Mouse (Mus musculus) limb, embryonic 15.5 days (tissue): ENCODE measurements around the gene Mea1. TPM values are rescaled to one million over a fixed set of nuclear protein-coding genes. Genes with fewer than 3 reads are reported as not detected.
A peak's percentile ranks its signal among the peaks of the same experiment; 100 is the strongest.

Source experiments
- ATAC-seq: fragments of 200-750 bp; cut with Nextera tagmentation; 2 replicates; pipeline ENCODE4 v1.8.0; 2017; ENCODE audit warnings: low read depth, moderate TSS enrichment; ENCODE audit not compliant: insufficient number of reproducible peaks, low FRiP score, low TSS enrichment
- H3K27ac ChIP-seq: fragments of 300-500 bp; sonication (generic); 2 replicates; pipeline ENCODE4 v1.5.1; 2015; ENCODE audit warnings: moderate library complexity, mild to moderate bottlenecking, inconsistent platforms
- H3K27me3 ChIP-seq: fragments of 300-500 bp; sonication (generic); 2 replicates; pipeline ENCODE4 v1.6.1; 2015; ENCODE audit warnings: inconsistent platforms
- H3K36me3 ChIP-seq: fragments of 300-500 bp; sonication (generic); 2 replicates; pipeline ENCODE4 v1.6.1; 2015; ENCODE audit warnings: inconsistent platforms
- H3K4me1 ChIP-seq: fragments of 300-500 bp; sonication (generic); 2 replicates; pipeline ENCODE4 v1.6.1; 2015; ENCODE audit warnings: inconsistent platforms
- H3K4me2 ChIP-seq: fragments of 300-500 bp; sonication (generic); 2 replicates; pipeline ENCODE4 v1.6.1; 2015; ENCODE audit warnings: mild to moderate bottlenecking, inconsistent platforms
- H3K4me3 ChIP-seq: fragments of 300-500 bp; sonication (generic); 2 replicates; pipeline ENCODE4 v1.5.1; 2015; ENCODE audit warnings: mild to moderate bottlenecking, inconsistent platforms
- H3K9ac ChIP-seq: fragments of 300-500 bp; sonication (generic); 2 replicates; pipeline ENCODE4 v1.6.1; 2015; ENCODE audit warnings: inconsistent platforms
- H3K9me3 ChIP-seq: fragments of 300-500 bp; sonication (generic); 2 replicates; pipeline ENCODE4 v1.6.1; 2016; ENCODE audit warnings: inconsistent platforms
- WGBS: fragments of 180-500 bp; shearing (Covaris S2); methylation state at CpG from one replicate; pipeline ENCODE4 v1.1.7; 2015; 5-methylcytosine and 5-hydroxymethylcytosine counted together
- polyA plus RNA-seq: library from polyadenylated mRNA; unstranded; fragments of >200 nt; fragmentation: Nextera tagmentation; extraction: Ambion mirVana; gene quantifications from 2 replicates; pipeline ENCODE4 v1.2.1, GENCODE M21; 2015

Mea1 gene
- 141 and 146 TPM in 2 replicates for polyA plus RNA-seq

DNA sequence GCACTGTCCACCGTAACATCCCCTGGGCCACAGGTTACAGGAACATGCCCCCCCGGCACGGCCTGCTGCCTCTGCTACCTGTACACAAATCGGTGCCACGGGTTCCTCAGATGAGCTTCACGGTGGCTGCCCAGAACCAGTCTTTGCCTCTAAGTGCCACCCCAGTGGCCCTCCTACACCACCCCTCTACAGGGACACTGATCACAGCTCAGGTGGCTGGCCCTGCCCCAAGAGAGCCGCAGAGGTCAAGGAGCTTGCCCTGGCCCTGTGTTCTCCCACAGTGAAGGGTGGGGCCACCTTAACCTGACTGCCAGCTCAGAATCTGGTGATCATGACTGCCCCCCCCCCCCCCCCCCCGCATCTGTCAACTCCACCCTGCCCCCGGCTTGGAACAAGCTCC, at the start of gene Mea1:
Mea1 (plus strand) TSS at position 378 of the 400 bp plus-strand sequence.
- Histone ChIP-seq H3K27me3 (no peaks in the 10 kb centered on the region), H3K4me2 (peak within 1 kb of the TSS; percentile 65), H3K36me3 (peaks cover 44% of the 10 kb centered on the region), H3K9ac (no peak within 1 kb of the TSS; the same call in 1 of the 2 replicates), H3K4me1 (peaks cover 39% of the 10 kb centered on the region), H3K4me3 (peak within 1 kb of the TSS; percentile 94), H3K27ac (peak within 1 kb of the TSS; percentile 22; the same call in 1 of the 2 replicates), H3K9me3 (no peaks in the 10 kb centered on the region)
- no peak for ATAC-seq
- WGBS: 86% methylated on average over 8 of the region's 9 CpGs

DNA sequence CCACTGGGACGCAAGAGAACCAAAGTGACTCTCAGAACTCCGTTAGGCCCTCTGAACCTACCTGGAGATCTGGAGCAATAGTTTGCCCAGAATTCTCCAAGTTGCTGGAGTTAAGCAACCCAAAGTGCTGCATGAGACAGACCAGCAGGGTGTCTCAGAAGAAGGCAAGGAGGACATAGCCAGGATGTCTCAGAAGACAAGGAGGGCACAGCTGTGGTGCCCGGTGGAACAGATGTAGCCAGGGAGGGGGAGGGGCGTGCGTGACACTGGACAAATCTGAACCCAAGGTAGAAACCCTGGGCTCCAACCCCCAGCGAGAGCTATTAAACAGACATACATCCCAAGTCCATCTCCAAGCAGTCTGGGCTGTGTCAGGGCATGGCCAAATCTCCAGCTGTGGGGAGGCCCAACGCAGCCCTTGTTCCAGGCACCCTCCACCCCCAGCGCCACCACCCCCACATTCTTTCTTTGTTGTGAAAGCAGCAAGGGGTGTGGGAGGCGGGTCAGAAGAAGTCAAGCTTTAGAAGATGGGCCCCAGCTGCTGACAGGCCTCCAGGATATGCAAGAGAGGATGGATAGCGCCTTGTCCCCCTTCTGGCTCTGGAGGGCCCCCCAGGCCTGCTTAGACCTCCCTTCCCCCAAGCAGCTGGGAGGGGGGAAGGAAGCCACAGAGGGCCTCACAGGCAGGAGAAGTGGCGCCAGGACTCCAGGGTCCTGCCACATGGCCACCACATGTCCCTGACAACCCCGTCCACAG, 48.7 kb upstream of the Mea1 start:
- Histone ChIP-seq H3K4me2 (peak overlapping the region; percentile 69), H3K9me3 (no peaks in the 10 kb centered on the region), H3K9ac (no peak overlapping the region), H3K4me3 (peak overlapping the region; percentile 90), H3K27me3 (no peaks in the 10 kb centered on the region), H3K4me1 (peaks cover 49% of the 10 kb centered on the region), H3K27ac (peak overlapping the region; percentile 95), H3K36me3 (peaks cover 14% of the 10 kb centered on the region)
- peak; percentile 64 for ATAC-seq
- WGBS: 5% methylated on average over 12 of the region's 12 CpGs

DNA sequence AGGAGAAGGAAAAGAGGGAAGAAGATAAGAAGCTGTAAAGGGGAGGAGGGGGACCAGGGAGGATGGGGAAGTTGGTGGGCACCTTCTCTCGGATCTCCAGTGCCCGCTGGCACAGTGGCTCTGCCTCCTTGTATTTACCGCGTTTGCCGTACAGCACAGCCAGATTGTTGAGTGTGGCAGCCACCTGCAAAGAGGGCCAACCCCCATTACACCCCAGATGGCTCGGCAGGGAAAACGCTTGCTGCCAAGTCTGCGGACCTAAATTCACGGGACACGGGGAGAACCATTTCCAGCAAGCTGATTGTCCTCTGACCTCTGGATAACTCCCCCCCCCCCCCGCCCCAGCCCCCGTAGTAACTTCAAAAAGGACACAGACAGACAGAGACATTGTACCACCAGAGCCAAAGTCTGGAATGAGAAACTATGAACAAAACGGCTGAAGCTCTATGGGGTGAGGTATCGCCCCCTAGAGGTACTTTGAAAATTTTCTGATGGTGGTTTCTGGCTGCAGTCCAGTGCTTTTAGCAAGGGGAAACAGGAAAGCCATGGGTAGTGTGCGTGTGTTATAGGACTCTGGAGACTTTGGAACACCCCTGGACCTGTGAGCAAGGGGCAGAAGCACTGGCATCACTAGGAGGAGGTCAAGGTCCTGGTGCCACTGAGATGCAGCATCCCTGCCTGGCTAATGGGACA, 41.6 kb upstream of the Mea1 start:
- no peak for ATAC-seq
- Histone ChIP-seq H3K36me3 (peaks cover 49% of the 10 kb centered on the region), H3K27ac (no peak overlapping the region), H3K4me3 (peak overlapping the region; percentile 19), H3K27me3 (no peaks in the 10 kb centered on the region), H3K9me3 (no peaks in the 10 kb centered on the region), H3K4me2 (peak overlapping the region; percentile 29), H3K4me1 (peaks cover 8% of the 10 kb centered on the region), H3K9ac (peak overlapping the region; percentile 23; the same call in 1 of the 2 replicates)
- 9% methylated on average over 15 of the region's 15 CpGs for WGBS

DNA sequence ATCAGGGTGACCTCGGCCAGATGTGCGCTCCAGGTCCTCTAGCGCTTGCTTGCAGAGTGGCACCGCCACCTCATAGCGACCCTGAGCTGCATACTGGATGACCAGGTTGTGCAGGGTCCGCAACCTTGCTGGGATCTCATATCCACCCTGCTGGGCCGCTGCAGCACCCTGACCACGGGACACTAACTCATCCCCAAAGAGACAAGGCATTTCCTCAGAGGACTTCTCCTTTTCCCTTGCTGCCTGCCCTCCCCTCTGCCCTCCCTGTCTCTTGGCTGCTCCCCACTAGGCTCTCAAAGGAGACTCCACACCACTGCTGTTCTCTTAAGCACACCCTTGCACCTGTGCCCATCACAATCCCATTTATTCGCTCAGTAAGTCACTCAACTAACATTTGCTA, 38.7 kb upstream of the Mea1 start:
- no peak overlapping the region for H3K9ac ChIP-seq
- H3K36me3 ChIP-seq: peaks cover 51% of the 10 kb centered on the region
- H3K4me3 ChIP-seq: no peak overlapping the region
- no peak overlapping the region for H3K4me2 ChIP-seq
- H3K9me3 ChIP-seq: no peaks in the 10 kb centered on the region
- no peak overlapping the region for H3K27ac ChIP-seq
- WGBS: 75% methylated on average over 9 of the region's 9 CpGs
- peaks cover 19% of the 10 kb centered on the region for H3K4me1 ChIP-seq
- ATAC-seq: no peak
- no peaks in the 10 kb centered on the region for H3K27me3 ChIP-seq

DNA sequence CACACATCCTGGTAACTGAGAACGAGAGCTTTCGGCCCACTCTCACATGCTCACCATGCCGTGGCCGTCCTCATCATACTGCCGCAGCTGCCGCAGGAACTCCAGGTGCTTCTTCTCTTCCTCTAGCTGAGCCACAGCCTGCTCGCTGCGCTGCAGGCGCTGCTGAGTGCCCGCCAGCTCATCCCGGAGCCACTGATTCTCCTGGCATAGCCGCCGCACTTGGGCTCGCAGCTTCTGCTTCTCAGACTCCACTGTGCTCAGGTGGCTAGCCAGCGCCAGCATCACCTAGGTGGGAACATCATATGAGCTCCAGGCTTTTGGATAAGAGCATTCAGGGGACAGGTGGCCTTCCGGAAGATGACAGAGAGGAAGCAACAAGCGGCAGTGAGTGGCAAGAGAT, 36.5 kb upstream of the Mea1 start:
- Histone ChIP-seq H3K27me3 (no peaks in the 10 kb centered on the region), H3K36me3 (peaks cover 38% of the 10 kb centered on the region), H3K4me2 (no peak overlapping the region), H3K4me3 (no peak overlapping the region), H3K9me3 (no peaks in the 10 kb centered on the region), H3K4me1 (peaks cover 27% of the 10 kb centered on the region), H3K27ac (no peak overlapping the region), H3K9ac (no peak overlapping the region)
- whole genome bisulfite sequencing: 90% methylated on average over 17 of the region's 17 CpGs
- ATAC-seq: no peak

DNA sequence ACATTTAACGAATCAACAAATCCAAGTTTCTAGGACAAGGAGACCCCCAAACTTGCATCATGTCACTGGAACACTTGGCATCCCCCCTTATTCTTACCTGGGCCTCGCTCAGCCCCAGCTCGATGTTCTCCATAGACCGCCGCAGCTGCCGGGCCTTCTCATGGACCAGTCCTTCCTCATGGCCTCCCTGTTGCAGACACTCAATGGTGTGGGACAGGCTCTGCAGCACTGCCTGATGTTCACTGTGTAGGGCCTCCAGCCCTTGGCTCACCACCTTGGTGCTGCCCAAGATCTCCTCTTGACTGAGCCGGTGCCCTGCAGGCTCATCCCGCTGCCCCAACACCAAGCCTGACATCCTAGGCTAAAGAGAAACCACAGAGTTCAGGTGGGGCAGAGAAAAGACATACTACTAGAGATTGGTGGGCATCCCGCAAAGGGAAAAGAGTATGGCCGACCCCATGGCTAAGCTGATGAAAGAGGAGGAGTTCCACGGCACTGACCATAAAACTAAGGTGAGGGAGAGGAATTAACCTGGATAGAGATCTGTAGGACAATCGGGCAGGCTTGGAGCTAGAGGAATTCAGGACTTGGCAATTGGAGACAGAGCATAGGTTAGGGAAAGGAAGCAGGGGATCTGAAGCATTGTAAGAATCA, 34.3 kb upstream of the Mea1 start:
- peak overlapping the region; percentile 96; the same call in 1 of the 2 replicates for H3K4me3 ChIP-seq
- no peak overlapping the region for H3K9ac ChIP-seq
- H3K36me3 ChIP-seq: peaks cover 48% of the 10 kb centered on the region
- H3K4me2 ChIP-seq: peak overlapping the region; percentile 89
- no peaks in the 10 kb centered on the region for H3K27me3 ChIP-seq
- no peak overlapping the region for H3K27ac ChIP-seq
- no peak for ATAC-seq
- H3K9me3 ChIP-seq: no peaks in the 10 kb centered on the region
- peaks cover 26% of the 10 kb centered on the region for H3K4me1 ChIP-seq
- WGBS: 87% methylated on average over 12 of the region's 12 CpGs

DNA sequence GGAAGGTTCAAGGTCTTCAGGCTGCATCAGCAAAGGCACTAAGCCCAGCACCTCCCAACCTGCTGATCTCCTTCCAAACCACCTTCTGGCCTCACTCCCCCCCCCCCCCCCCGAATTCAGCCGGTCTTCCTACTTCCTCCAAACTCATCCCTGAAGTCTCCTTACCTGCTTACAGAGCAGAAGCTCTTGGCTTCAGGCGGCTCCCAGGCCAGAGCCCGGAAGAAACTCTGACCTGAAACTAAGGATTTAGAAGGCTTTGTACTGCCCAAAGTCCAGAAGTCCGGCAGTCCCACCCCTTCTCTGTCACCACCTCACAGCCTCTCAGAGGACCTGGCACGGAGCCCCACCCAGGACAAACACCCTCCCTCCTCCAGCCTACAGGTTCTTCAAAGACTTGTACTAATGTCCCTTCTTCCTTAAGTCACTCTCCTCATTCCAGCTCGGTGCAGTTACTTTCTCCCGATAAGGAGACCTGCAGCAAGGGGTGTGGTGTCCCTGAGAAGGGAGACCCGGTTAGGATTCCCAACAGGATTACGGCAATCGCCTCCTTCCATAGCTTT, 33.6 kb upstream of the Mea1 start:
- peaks cover 33% of the 10 kb centered on the region for H3K4me1 ChIP-seq
- no peaks in the 10 kb centered on the region for H3K27me3 ChIP-seq
- peak overlapping the region; percentile 89 for H3K4me2 ChIP-seq
- peaks cover 42% of the 10 kb centered on the region for H3K36me3 ChIP-seq
- H3K9me3 ChIP-seq: no peaks in the 10 kb centered on the region
- WGBS: 6% methylated on average over 11 of the region's 11 CpGs
- peak overlapping the region; percentile 57 for H3K9ac ChIP-seq
- no peak for ATAC-seq
- H3K4me3 ChIP-seq: peak overlapping the region; percentile 96
- peak overlapping the region; percentile 69 for H3K27ac ChIP-seq

DNA sequence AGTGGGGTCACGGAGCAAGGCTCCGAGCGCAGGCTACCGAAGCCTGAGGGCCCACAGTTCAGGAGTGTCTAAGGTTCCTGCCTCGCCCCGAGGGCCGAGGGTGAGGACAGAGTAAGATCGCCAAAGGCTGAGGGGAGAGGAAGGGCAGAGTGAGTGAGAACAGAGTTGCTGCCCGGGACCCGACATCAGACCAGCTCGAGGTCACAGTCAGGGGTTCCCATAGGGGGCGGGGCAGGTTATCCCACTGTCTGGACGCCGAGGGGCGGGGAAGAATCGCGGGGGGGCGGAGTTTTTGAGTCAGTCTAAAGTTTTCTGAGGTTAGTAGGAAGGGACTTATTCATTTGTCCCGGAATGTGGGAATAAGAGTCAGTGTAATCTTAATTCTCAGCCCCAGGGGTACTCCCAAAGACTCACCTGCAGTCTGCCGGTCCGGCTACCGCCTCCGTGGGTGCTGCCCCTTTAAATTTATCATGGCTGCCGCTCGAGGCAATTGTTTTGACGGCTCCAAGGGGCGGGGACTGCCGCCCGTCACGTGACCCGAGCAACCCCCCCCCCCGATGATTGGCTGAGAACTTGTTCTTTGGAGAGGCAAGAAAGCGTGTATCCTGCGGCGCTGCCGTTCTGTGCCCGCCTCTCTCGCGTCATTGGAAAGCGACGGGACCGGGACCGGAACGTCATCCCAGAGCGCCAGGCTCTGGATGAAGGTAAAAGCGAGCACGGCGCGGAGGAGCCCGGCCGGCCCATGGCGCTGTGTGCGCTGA, 32.9 kb upstream of the Mea1 start, which contains the start of the genes Klc4 and Mrpl2:
Klc4 (minus strand) TSS at position 462 of the 761 bp plus-strand sequence.
Mrpl2 (plus strand) TSS at position 669 of the 761 bp plus-strand sequence.
- WGBS: under 1% methylated on average over 53 of the region's 53 CpGs
- peak within 1 kb of the TSS; percentile 91 for H3K27ac ChIP-seq
- ATAC-seq: peak; percentile 67
- peaks cover 33% of the 10 kb centered on the region for H3K4me1 ChIP-seq
- peak within 1 kb of the TSS; percentile 96 for H3K4me3 ChIP-seq
- H3K4me2 ChIP-seq: peak within 1 kb of the TSS; percentile 89
- H3K36me3 ChIP-seq: peaks cover 35% of the 10 kb centered on the region
- H3K9me3 ChIP-seq: no peaks in the 10 kb centered on the region
- H3K9ac ChIP-seq: peak within 1 kb of the TSS; percentile 79
- no peaks in the 10 kb centered on the region for H3K27me3 ChIP-seq

DNA sequence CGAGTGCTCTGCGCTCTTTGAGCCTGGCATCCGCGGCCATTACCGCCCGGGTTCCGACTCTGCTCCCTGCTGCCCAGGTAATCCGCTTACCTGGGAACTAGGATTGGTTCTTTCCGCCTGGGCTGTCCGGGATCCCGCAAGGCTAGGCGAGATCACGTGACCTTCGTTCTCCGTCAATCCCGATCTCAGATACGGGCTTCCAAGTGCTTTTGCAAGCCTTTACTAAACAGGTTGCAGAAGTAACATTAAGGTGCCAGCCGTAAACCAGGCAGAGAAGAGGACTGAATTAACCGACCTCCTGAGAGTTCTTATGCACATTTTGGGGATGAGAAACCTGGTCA, 32.3 kb upstream of the Mea1 start:
- no peaks in the 10 kb centered on the region for H3K9me3 ChIP-seq
- no peaks in the 10 kb centered on the region for H3K27me3 ChIP-seq
- H3K9ac ChIP-seq: peak overlapping the region; percentile 79
- WGBS: under 1% methylated on average over 19 of the region's 19 CpGs
- H3K4me2 ChIP-seq: peak overlapping the region; percentile 78
- peak overlapping the region; percentile 91 for H3K27ac ChIP-seq
- H3K36me3 ChIP-seq: peaks cover 29% of the 10 kb centered on the region
- peaks cover 35% of the 10 kb centered on the region for H3K4me1 ChIP-seq
- ATAC-seq: no peak
- peak overlapping the region; percentile 96 for H3K4me3 ChIP-seq

DNA sequence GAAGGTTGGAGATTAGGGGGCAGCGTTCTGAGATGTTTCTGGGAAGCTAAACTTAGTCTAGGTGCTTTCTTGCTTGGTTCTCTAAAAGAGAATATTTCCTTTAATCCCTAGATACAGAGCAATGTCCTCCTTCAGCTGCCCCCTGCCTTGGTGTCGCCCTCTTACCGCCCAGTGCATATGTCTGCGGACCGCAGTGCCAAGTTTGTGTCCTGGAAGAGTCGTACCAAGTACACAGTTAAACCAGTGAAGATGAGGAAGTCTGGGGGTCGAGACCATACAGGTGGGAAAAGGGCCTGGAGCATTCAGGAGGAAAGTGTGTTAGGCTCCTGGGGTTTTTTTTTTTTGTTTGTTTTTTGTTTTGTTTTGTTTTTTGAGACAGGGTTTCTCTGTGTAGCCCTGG, 31.3 kb upstream of the Mea1 start:
- H3K9me3 ChIP-seq: no peaks in the 10 kb centered on the region
- no peak for ATAC-seq
- H3K27me3 ChIP-seq: no peaks in the 10 kb centered on the region
- H3K9ac ChIP-seq: no peak overlapping the region
- WGBS: 91% methylated on average over 7 of the region's 7 CpGs
- no peak overlapping the region for H3K4me3 ChIP-seq
- no peak overlapping the region for H3K27ac ChIP-seq
- no peak overlapping the region for H3K4me2 ChIP-seq
- peaks cover 22% of the 10 kb centered on the region for H3K36me3 ChIP-seq
- peaks cover 45% of the 10 kb centered on the region for H3K4me1 ChIP-seq

DNA sequence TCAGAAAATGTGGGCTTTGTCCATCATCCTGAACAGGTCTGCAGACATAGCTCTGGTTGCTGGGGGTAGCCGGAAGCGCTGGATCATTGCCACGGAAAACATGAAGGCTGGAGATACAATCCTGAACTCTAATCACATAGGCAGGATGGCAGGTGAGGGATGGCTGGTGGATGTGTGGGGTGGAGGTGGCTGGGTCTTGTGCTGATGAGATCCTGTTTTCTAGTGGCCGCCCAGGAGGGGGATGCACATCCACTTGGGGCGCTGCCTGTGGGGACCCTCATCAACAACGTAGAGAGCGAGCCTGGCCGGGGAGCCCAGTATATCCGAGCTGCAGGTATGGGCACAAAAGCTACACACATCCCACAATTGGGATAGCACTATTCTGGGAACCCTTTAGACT, 30.2 kb upstream of the Mea1 start:
- H3K27ac ChIP-seq: no peak overlapping the region
- H3K4me1 ChIP-seq: peaks cover 55% of the 10 kb centered on the region
- no peak overlapping the region for H3K4me3 ChIP-seq
- no peak for ATAC-seq
- H3K9ac ChIP-seq: no peak overlapping the region
- 91% methylated on average over 9 of the region's 9 CpGs for WGBS
- no peaks in the 10 kb centered on the region for H3K27me3 ChIP-seq
- no peak overlapping the region for H3K4me2 ChIP-seq
- H3K36me3 ChIP-seq: peaks cover 25% of the 10 kb centered on the region
- no peaks in the 10 kb centered on the region for H3K9me3 ChIP-seq
